Mouse (Mus musculus): ENCODE measurements around the gene Calcrl.

DNA sequence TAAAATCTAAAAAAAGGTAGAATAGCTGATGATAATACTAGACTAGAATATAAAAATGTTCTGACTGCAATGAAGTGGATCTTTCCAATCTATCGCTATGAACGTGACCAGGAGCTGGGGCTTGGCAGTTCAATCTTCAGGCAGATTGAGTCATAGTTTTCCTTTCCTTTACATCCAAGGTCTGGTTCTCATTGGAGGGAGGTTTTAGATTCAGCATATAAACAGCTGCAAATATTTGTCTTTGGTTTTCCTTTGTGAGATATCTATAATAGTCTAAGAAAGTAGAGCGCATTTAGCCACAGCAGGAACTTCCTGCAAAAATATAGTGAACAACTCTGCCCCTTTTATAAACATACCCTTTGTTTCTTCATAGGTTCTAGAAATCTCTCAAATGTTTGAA, 22.5 kb downstream of the Calcrl start:
- no peak for TF ChIP-seq CTCF (IDR thresholded peaks at IDR 0.05; ENCODE audit: extremely low read depth, insufficient read length, insufficient replicate concordance, low read depth, low read length)
- TF ChIP-seq POLR2A (IDR thresholded peaks at IDR 0.05; ENCODE audit: low read depth, low read length): no peak
